Mouse (Mus musculus) liver, postnatal 0 days (tissue): ENCODE data around the gene Gm10719. TPM values are rescaled to one million over a fixed set of nuclear protein-coding genes. Genes with fewer than 3 reads are reported as not detected.
"Not testable (repeated sequence)": the region's sequence is repeated elsewhere in the genome, so short reads cannot be mapped to it uniquely, and the experiment has no call there.

Experiments
- ATAC-seq: fragments of 200-750 bp; cut with Nextera tagmentation; 2 replicates; pipeline ENCODE4 v1.8.0; 2017; ENCODE audit warnings: mild to moderate bottlenecking, moderate library complexity
- DNase-seq: peaks from one replicate; pipeline ENCODE4 v3.0.0-alpha.2; 2016
- H3K27ac ChIP-seq: fragments of 300-500 bp; sonication (generic); 2 replicates; pipeline ENCODE4 v1.5.1; 2014; ENCODE audit warnings: antibody characterized with exemption, moderate library complexity, mild to moderate bottlenecking, low read depth
- H3K27me3 ChIP-seq: fragments of 300-500 bp; sonication (generic); 2 replicates; pipeline ENCODE4 v1.6.1; 2014; ENCODE audit warnings: low read length, control low read depth, mixed read lengths; ENCODE audit not compliant: insufficient read depth
- H3K36me3 ChIP-seq: fragments of 300-500 bp; sonication (generic); replicated peaks from 2 replicates; pipeline ENCODE4 v1.6.1; 2014; ENCODE audit warnings: mild to moderate bottlenecking, control low read depth, low read length, moderate library complexity, mixed read lengths; ENCODE audit not compliant: insufficient read depth
- H3K4me1 ChIP-seq: fragments of 300-500 bp; sonication (generic); 2 replicates; pipeline ENCODE4 v1.6.1; 2014; ENCODE audit warnings: antibody characterized with exemption, mild to moderate bottlenecking, control low read depth; ENCODE audit not compliant: insufficient read depth
- H3K4me2 ChIP-seq: fragments of 300-500 bp; sonication (generic); 2 replicates; pipeline ENCODE4 v1.6.1; 2014; ENCODE audit warnings: low read depth, mild to moderate bottlenecking, low read length, moderate library complexity, mixed read lengths
- H3K4me3 ChIP-seq: fragments of 300-500 bp; sonication (generic); 2 replicates; pipeline ENCODE4 v1.5.1; 2014; ENCODE audit warnings: low read depth, low read length
- H3K9ac ChIP-seq: fragments of 300-500 bp; sonication (generic); replicated peaks from 2 replicates; pipeline ENCODE4 v1.6.1; 2014; ENCODE audit warnings: mild to moderate bottlenecking, moderate library complexity
- H3K9me3 ChIP-seq: fragments of 300-500 bp; sonication (generic); 2 replicates; pipeline ENCODE4 v1.6.1; 2016; ENCODE audit warnings: mild to moderate bottlenecking, control low read depth, low read length, mixed read lengths
- WGBS: fragments of 180-500 bp; shearing (Covaris S2); extraction: QIAGEN DNeasy Blood & Tissue Kit; methylation state at CpG from one replicate; pipeline ENCODE4 v1.1.7; 2014; ENCODE audit not compliant: insufficient replicate concordance; 5-methylcytosine and 5-hydroxymethylcytosine counted together
- polyA plus RNA-seq: library from polyadenylated mRNA; unstranded; fragments of >200 nt; fragmentation: Nextera tagmentation; extraction: Ambion mirVana; gene quantifications from 2 replicates; pipeline ENCODE4 v1.2.1, GENCODE M21; 2015

Gm10719 gene
- polyA plus RNA-seq, 1 experiment from 2014 or later = not detected

DNA sequence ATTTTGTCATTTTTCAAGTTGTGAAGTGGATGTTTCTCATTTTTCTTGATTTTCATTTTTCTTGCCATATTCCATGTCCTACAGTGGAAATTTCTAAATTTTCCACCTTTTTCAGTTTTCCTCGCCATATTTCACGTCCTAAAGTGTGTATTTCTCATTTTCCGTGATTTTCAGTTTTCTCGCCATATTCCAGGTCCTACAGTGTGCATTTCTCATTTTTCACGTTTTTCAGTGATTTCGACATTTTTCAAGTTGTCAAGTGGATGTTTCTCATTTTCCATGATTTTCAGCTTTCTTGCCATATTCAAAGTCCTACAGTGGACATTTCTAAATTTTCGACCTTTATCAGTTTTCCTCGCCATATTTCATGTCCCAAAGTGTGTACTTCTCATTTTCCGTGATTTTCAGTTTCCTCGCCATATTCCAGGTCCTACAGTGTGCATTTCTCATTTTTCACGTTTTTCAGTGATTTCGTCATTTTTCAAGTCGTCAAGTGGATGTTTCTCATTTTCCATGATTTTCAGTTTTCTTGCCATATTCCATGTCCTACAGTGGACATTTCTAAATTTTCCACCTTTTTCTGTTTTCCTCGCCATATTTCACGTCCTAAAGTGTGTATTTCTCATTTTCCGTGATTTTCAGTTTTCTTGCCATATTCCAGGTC is 6.9 kb downstream of the Gm10719 start:
- H3K27me3 ChIP-seq, H3K9ac ChIP-seq, H3K4me1 ChIP-seq, ATAC-seq, DNase-seq, H3K4me3 ChIP-seq, H3K4me2 ChIP-seq, H3K36me3 ChIP-seq, H3K9me3 ChIP-seq, H3K27ac ChIP-seq: not testable (repeated sequence)
- WGBS = 54% methylated on average over 15 of the region's 16 CpGs

GRCm38 (mm10) chr9:3024912-3025467 is 7.8 kb downstream of the Gm10719 start, which contains the start of gene Gm10717:
Gene Gm10717 (plus strand): TSS chr9:3025417.
- H3K9ac ChIP-seq, H3K27me3 ChIP-seq, H3K9me3 ChIP-seq, H3K27ac ChIP-seq, H3K4me2 ChIP-seq, H3K36me3 ChIP-seq, H3K4me3 ChIP-seq, ATAC-seq, DNase-seq, H3K4me1 ChIP-seq: not testable (repeated sequence)
- 69% methylated on average over 12 of the region's 12 CpGs for WGBS

GRCm38 (mm10) chr9:3025653-3026052 is 8.4 kb downstream of the Gm10719 start:
- ATAC-seq, DNase-seq, H3K36me3 ChIP-seq, H3K27me3 ChIP-seq, H3K27ac ChIP-seq, H3K4me2 ChIP-seq, H3K4me1 ChIP-seq, H3K9me3 ChIP-seq, H3K9ac ChIP-seq, H3K4me3 ChIP-seq: not testable (repeated sequence)
- 61% methylated on average over 4 of the region's 6 CpGs for WGBS

- H3K27me3 ChIP-seq, H3K9me3 ChIP-seq, H3K9ac ChIP-seq, H3K36me3 ChIP-seq, H3K4me3 ChIP-seq, DNase-seq, H3K4me2 ChIP-seq, H3K27ac ChIP-seq, ATAC-seq, H3K4me1 ChIP-seq: not testable (repeated sequence)
- 61% methylated on average over 5 of the region's 5 CpGs for WGBS
Observed at GRCm38 (mm10) chr9:3026136-3026535, 8.9 kb downstream of the Gm10719 start.

GRCm38 (mm10) chr9:3026741-3027140 is 9.5 kb downstream of the Gm10719 start:
- H3K36me3 ChIP-seq, H3K9me3 ChIP-seq, H3K9ac ChIP-seq, H3K27ac ChIP-seq, DNase-seq, H3K27me3 ChIP-seq, H3K4me2 ChIP-seq, H3K4me3 ChIP-seq, ATAC-seq, H3K4me1 ChIP-seq: not testable (repeated sequence)
- 64% methylated on average over 9 of the region's 9 CpGs for WGBS

DNA sequence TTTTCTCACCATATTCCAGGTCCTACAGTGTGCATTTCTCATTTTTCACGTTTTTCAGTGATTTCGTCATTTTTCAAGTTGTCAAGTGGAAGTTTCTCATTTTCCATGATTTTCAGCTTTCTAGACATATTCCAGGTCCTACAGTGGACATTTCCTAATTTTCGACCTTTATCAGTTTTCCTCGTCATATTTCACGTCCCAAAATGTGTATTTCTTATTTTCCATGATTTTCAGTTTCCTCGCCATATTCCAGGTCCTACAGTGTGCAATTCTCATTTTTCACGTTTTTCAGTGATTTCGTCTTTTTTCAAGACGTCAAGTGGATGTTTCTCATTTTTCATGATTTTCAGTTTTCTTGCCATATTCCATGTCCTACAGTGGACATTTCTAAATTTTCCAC is 10.0 kb downstream of the Gm10719 start:
- DNase-seq = peak; percentile 27

DNA sequence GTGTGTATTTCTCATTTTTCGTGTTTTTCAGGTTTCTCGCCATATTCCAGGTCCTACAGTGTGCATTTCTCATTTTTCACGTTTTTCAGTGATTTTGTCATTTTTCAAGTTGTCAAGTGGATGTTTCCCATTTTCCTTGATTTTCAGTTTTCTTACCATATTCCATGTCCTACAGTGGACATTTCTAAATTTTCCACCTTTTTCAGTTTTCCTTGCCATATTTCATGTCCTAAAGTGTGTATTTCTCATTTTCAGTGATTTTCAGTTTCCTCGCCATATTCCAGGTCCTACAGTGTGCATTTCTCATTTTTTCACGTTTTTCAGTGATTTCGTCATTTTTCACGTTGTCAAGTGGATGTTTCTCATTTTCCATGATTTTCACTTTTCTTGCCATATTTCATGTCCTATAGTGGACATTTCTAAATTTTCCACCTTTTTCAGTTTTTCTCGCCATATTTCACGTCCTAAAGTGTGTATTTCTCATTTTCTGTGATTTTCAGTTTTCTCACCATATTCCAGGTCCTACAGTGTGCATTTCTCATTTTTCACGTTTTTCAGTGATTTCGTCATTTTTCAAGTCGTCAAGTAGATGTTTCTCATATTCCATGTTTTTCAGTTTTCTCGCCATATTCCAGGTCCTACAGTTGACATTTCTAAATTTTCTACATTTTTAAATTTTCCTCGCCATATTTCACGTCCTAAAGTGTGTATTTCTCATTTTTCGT is 12.2 kb downstream of the Gm10719 start:
- not testable (repeated sequence) for H3K27me3 ChIP-seq, H3K9ac ChIP-seq, ATAC-seq, H3K4me2 ChIP-seq, H3K4me1 ChIP-seq, H3K27ac ChIP-seq, H3K36me3 ChIP-seq, DNase-seq, H3K4me3 ChIP-seq, H3K9me3 ChIP-seq
- WGBS = 62% methylated on average over 11 of the region's 16 CpGs

More for the DNA sequence above, 10.0 kb downstream of the Gm10719 start:
- not testable (repeated sequence) for H3K4me2 ChIP-seq, H3K9me3 ChIP-seq, H3K27me3 ChIP-seq, H3K4me1 ChIP-seq, H3K9ac ChIP-seq, H3K27ac ChIP-seq, H3K36me3 ChIP-seq, ATAC-seq, H3K4me3 ChIP-seq
- WGBS = 70% methylated on average over 9 of the region's 9 CpGs

DNA sequence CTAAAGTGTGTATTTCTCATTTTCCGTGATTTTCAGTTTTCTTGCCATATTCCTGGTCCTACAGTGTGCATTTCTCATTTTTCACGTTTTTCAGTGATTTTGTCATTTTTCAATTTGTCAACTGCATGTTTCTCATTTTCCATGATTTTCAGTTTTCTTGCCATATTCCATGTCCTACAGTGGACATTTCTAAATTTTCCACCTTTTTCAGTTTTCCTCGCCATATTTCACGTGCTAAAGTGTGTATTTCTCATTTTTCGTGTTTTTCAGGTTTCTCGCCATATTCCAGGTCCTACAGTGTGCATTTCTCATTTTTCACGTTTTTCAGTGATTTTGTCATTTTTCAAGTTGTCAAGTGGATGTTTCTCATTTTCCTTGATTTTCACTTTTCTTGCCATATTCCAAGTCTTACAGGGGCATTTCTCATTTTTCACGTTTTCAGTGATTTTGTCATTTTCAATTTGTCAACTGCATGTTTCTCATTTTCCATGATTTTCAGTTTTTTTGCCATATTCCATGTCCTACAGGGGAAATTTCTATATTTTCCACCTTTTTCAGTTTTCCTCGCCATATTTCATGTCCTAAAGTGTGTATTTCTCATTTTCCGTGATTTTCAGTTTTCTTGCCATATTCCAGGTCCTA is 13.6 kb downstream of the Gm10719 start:
- not testable (repeated sequence) for H3K4me2 ChIP-seq, H3K9ac ChIP-seq, H3K36me3 ChIP-seq, ATAC-seq, H3K4me1 ChIP-seq, H3K4me3 ChIP-seq, H3K27ac ChIP-seq, H3K27me3 ChIP-seq, H3K9me3 ChIP-seq
- DNase-seq = peak; percentile 65
- WGBS = 81% methylated on average over 2 of the region's 10 CpGs

GRCm38 (mm10) chr9:3034299-3034698 is 17.1 kb downstream of the Gm10719 start, which contains the start of gene Gm17535:
Gene Gm17535 (plus strand): TSS chr9:3034599.
- no CpG with 5 or more reads among the region's 8 CpGs for WGBS
- H3K9me3 ChIP-seq, ATAC-seq, H3K4me1 ChIP-seq, H3K27me3 ChIP-seq, DNase-seq, H3K4me2 ChIP-seq, H3K4me3 ChIP-seq, H3K36me3 ChIP-seq, H3K27ac ChIP-seq, H3K9ac ChIP-seq: not testable (repeated sequence)
